Mouse (Mus musculus): ENCODE results near the gene Slc22a5. TPM values are rescaled to one million over a fixed set of nuclear protein-coding genes. Genes with fewer than 3 reads are reported as not detected.

Gene Slc22a5
- polyA plus RNA-seq, 1 experiment from 2014 or later, result 11.1 TPM

DNA sequence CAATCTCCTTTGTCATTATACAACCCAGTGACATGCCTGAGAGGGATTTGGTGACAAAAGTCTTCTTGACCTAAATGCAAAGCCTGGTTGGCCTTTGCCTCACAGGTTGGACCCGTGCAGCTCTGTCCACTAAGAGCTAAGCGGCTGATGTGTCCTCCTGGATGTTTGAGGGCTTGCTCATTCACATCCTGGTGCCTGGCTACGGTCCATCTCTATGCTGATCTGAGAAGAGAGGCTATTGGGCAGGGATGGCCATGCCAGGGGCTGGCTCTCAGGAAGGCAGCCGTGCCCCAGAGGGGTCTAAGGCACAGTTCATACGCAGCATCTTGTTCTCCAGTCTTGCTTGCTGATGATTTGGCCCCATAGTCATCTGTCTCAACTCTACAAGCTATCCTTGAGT lies 53.7 kb downstream of the Slc22a5 start:
- Histone ChIP-seq H3K27ac (ENCODE audit: low read depth, low read length) (no peak overlapping the region), H3K4me2 (ENCODE audit: low read length) (no peak overlapping the region), H3K36me3 (ENCODE audit: control insufficient read depth, insufficient read depth, low read length) (no peaks in the 10 kb centered on the region), H3K27me3 (replicated peaks; ENCODE audit: control insufficient read depth, insufficient read depth, low read length) (no peaks in the 10 kb centered on the region), H3K4me3 (ENCODE audit: low read depth, low read length) (no peak overlapping the region), H3K9me3 (replicated peaks; ENCODE audit: control insufficient read depth, low read length) (no peaks in the 10 kb centered on the region), H3K4me1 (ENCODE audit: control insufficient read depth, insufficient read depth, low read length) (no peaks in the 10 kb centered on the region), H3K9ac (ENCODE audit: low read length) (no peak overlapping the region)
- DNase-seq (ENCODE audit: low spot score) (no peak), ATAC-seq (no peak)
- 93% methylated on average over 5 of the region's 5 CpGs for WGBS

DNA sequence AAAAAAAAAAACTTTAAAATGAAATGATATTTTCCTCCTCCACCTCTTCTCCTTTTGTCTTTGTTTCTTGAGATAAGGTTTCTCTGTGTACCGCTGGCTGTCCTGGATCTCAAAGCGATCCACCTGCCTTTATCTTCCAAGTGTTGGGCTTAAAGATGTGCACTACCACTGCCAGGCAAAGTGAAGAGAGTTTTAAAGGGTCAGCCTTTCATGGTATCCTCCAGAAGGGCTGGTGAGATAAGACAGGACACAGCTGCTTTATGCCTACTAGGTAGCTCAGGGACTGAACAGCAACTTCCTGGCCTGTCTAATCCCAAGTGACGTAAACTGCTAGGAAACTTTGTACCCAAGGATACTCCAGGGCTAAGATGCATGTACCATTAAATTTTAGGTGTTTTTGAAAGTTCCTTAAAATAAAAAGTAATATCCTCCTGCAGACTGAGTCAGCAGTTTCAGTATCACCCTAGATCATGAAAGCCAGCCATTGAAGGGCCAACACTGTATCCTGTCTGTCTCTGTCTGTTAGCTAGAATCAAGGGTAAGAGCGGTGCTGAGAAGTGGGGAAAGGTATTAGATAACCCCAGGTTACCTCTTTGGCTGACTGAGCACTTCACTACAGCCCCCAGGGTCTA lies 56.0 kb downstream of the Slc22a5 start:
- WGBS, result 92% methylated on average over 4 of the region's 4 CpGs
- H3K4me1 ChIP-seq (ENCODE audit: control insufficient read depth, insufficient read depth, low read length), result no peaks in the 10 kb centered on the region
- H3K4me3 ChIP-seq (ENCODE audit: low read depth, low read length), result no peak overlapping the region
- ATAC-seq (no peak), DNase-seq (ENCODE audit: low spot score) (no peak)
- H3K27me3 ChIP-seq (replicated peaks; ENCODE audit: control insufficient read depth, insufficient read depth, low read length), result no peaks in the 10 kb centered on the region
- H3K36me3 ChIP-seq (ENCODE audit: control insufficient read depth, insufficient read depth, low read length), result no peaks in the 10 kb centered on the region
- no peaks in the 10 kb centered on the region for H3K9me3 ChIP-seq (replicated peaks; ENCODE audit: control insufficient read depth, low read length)
- no peak overlapping the region for H3K4me2 ChIP-seq (ENCODE audit: low read length)
- H3K9ac ChIP-seq (ENCODE audit: low read length), result no peak overlapping the region
- H3K27ac ChIP-seq (ENCODE audit: low read depth, low read length), result no peak overlapping the region

DNA sequence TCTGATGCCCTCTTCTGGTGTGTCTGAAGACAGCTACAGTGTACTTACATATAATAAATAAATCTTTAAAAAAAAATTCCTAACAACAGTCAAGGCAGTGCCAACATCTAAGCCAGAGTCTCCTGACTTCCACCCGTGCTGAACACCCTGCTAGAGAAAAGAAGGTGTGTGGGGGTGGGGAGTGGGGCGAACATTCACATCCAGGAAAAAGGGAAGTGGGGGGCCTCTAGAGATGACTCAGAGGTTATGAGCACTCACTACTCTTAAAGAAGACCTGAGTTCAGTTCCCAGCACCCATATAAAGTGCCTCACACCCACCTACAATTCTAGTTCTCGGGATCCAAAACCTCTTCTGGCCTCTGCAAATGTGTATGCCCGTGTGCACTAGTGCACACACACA lies 66.1 kb downstream of the Slc22a5 start:
- no peak overlapping the region for H3K27ac ChIP-seq (ENCODE audit: low read depth, low read length)
- no peaks in the 10 kb centered on the region for H3K9me3 ChIP-seq (replicated peaks; ENCODE audit: control insufficient read depth, low read length)
- DNase-seq (ENCODE audit: low spot score) (no peak), ATAC-seq (no peak)
- no peaks in the 10 kb centered on the region for H3K4me1 ChIP-seq (ENCODE audit: control insufficient read depth, insufficient read depth, low read length)
- WGBS, result 90% methylated on average over 4 of the region's 4 CpGs
- H3K4me3 ChIP-seq (ENCODE audit: low read depth, low read length), result no peak overlapping the region
- H3K27me3 ChIP-seq (replicated peaks; ENCODE audit: control insufficient read depth, insufficient read depth, low read length), result no peaks in the 10 kb centered on the region
- H3K9ac ChIP-seq (ENCODE audit: low read length), result no peak overlapping the region
- no peak overlapping the region for H3K4me2 ChIP-seq (ENCODE audit: low read length)
- H3K36me3 ChIP-seq (ENCODE audit: control insufficient read depth, insufficient read depth, low read length), result no peaks in the 10 kb centered on the region

DNA sequence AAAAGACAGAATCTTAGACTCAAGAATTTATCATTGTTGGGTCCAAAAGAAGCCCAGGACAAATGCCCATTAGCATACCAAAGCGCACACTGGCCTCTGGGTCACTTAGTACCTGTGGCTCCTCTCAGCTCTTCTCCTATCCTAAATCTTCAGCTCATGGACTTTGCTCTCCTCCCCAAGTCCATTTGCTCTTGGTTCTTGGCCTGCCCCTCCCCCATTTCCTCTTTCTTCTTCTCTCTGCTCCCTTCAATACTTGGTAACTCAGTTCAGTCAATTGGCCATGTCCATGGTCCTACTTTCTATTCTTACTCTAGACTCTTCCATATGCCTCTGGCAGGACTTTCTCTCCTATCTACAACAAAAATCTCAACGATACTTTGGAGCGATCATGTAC lies 69.5 kb downstream of the Slc22a5 start:
- ATAC-seq, result no peak
- Histone ChIP-seq H3K4me2 (ENCODE audit: low read length) (no peak overlapping the region), H3K9ac (ENCODE audit: low read length) (no peak overlapping the region), H3K4me1 (ENCODE audit: control insufficient read depth, insufficient read depth, low read length) (no peaks in the 10 kb centered on the region), H3K9me3 (replicated peaks; ENCODE audit: control insufficient read depth, low read length) (no peaks in the 10 kb centered on the region), H3K36me3 (ENCODE audit: control insufficient read depth, insufficient read depth, low read length) (no peaks in the 10 kb centered on the region), H3K27ac (ENCODE audit: low read depth, low read length) (no peak overlapping the region), H3K27me3 (replicated peaks; ENCODE audit: control insufficient read depth, insufficient read depth, low read length) (no peaks in the 10 kb centered on the region), H3K4me3 (ENCODE audit: low read depth, low read length) (no peak overlapping the region)
- WGBS, result 95% methylated on average over 3 of the region's 3 CpGs
- no peak for DNase-seq (ENCODE audit: low spot score)

DNA sequence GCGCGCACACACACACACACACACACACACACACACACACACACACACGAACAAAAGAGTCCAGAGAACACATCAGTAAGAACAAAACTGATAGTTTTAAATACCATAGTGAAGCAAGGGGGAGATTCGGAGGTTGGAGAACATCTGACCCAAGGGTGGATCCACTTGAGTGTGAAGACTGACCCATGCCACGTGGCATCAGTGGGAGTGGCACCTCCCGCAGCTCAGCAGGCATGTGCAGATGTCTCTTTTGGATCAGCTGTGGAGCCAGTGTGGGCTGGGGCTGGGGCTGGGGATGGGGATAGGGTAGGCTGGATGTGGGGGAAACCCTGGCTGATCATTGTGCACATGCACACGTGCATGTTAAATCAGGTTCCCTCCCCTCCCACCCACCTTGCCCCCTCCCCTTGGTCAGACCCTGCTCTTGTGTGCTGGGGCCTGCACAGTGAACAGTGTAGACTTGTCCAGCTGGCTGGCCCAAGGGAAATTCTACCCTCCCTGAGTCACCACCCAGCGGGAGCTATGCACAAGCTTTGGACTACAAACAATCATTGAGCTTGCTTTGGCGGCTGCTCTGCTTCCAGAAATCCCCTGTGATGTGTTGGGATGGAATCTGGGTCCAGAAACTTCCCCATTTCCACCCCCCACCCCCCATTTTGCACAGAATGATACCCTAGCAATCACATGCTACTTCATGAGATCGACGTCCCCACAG lies 70.1 kb downstream of the Slc22a5 start:
- no peak overlapping the region for H3K9ac ChIP-seq (ENCODE audit: low read length)
- 80% methylated on average over 11 of the region's 11 CpGs for WGBS

DNA sequence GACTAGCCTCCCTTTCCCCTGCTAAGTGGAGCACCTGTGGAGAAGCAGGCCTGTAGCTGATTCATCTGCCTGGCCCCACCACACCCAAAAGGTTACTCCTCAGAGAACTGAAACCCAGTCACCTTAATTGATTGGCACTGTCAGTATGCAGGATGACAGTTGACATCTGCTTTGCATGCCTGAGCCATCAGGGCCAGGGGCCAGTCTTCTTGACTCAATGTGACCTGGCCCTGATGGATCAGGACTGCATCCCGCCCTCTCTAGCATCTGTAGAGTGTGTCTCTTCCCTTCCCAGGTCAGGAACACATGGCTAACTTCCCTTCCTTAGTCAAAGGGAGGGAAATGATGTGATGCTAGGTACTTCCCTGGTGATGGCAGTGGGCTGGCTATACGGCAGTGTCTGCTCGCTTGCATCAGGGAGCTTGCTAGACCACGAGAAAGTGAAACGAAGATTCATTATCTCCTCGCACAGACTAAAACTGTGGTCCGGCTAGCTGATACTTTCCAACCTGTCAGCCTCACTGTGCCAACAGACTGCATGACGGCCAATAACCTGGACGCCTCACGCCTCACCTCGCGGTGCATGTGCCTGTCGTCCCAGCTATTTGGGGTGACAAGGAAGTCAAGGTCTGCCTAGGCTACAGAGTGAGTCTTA lies 70.8 kb downstream of the Slc22a5 start:
- no peak overlapping the region for H3K4me2 ChIP-seq (ENCODE audit: low read length)
- H3K9me3 ChIP-seq (replicated peaks; ENCODE audit: control insufficient read depth, low read length), result no peaks in the 10 kb centered on the region
- WGBS, result 90% methylated on average over 13 of the region's 13 CpGs
- no peak overlapping the region for H3K27ac ChIP-seq (ENCODE audit: low read depth, low read length)
- H3K4me3 ChIP-seq (ENCODE audit: low read depth, low read length), result no peak overlapping the region
- H3K36me3 ChIP-seq (ENCODE audit: control insufficient read depth, insufficient read depth, low read length), result no peaks in the 10 kb centered on the region
- no peaks in the 10 kb centered on the region for H3K4me1 ChIP-seq (ENCODE audit: control insufficient read depth, insufficient read depth, low read length)
- ATAC-seq, result no peak
- DNase-seq (ENCODE audit: low spot score), result no peak
- H3K27me3 ChIP-seq (replicated peaks; ENCODE audit: control insufficient read depth, insufficient read depth, low read length), result no peaks in the 10 kb centered on the region
- no peak overlapping the region for H3K9ac ChIP-seq (ENCODE audit: low read length)

More for the DNA sequence above, 70.1 kb downstream of the Slc22a5 start:
- ATAC-seq (no peak), DNase-seq (ENCODE audit: low spot score) (no peak)
- H3K27ac ChIP-seq (ENCODE audit: low read depth, low read length), result no peak overlapping the region
- no peaks in the 10 kb centered on the region for H3K36me3 ChIP-seq (ENCODE audit: control insufficient read depth, insufficient read depth, low read length)
- no peak overlapping the region for H3K4me3 ChIP-seq (ENCODE audit: low read depth, low read length)
- no peaks in the 10 kb centered on the region for H3K9me3 ChIP-seq (replicated peaks; ENCODE audit: control insufficient read depth, low read length)
- no peaks in the 10 kb centered on the region for H3K27me3 ChIP-seq (replicated peaks; ENCODE audit: control insufficient read depth, insufficient read depth, low read length)
- H3K4me1 ChIP-seq (ENCODE audit: control insufficient read depth, insufficient read depth, low read length), result no peaks in the 10 kb centered on the region
- H3K4me2 ChIP-seq (ENCODE audit: low read length), result no peak overlapping the region

DNA sequence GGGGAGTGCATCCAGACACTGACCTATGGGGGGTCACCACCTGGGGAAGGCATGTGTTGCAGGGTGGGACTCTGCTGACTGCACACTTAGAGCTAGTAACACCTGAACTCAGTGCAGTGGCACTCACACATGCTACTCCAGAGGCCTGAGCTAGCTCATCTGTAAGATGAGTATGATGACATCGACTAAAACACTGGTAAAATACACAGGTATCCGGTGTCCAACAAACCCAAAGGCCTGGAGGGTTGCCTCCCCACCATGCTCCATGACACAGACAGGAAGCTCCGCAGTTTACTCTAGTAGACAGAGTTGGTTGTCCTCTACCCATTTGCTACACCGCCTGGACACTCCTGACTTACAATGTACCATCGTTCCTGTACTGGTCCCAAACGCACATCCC lies 71.9 kb downstream of the Slc22a5 start:
- WGBS, result 92% methylated on average over 6 of the region's 6 CpGs
- H3K9me3 ChIP-seq (replicated peaks; ENCODE audit: control insufficient read depth, low read length), result no peaks in the 10 kb centered on the region

DNA sequence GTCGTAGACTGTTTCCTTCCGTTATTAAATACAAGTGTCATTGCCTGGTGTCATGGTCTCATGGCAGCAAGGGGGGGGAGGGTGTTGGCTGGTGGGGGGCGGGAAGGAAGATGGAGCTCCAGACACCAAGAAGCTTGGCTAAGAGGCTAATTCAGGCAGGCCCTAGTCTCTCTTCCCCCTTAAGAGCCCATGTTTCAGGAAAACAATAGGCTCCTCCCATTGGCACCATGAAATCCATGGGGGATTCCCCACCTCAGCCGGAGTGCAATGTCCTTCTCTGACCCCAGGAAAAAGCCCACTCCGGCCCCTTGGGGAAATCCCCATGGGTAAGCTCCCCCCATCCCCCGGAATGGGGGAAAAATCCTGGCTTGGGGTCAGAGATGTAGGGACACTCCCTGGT lies 72.7 kb downstream of the Slc22a5 start:
- ATAC-seq, result no peak
- Histone ChIP-seq H3K9ac (ENCODE audit: low read length) (no peak overlapping the region), H3K36me3 (ENCODE audit: control insufficient read depth, insufficient read depth, low read length) (no peaks in the 10 kb centered on the region), H3K9me3 (replicated peaks; ENCODE audit: control insufficient read depth, low read length) (no peaks in the 10 kb centered on the region), H3K4me1 (ENCODE audit: control insufficient read depth, insufficient read depth, low read length) (no peaks in the 10 kb centered on the region), H3K27ac (ENCODE audit: low read depth, low read length) (no peak overlapping the region), H3K4me2 (ENCODE audit: low read length) (no peak overlapping the region), H3K4me3 (ENCODE audit: low read depth, low read length) (no peak overlapping the region), H3K27me3 (replicated peaks; ENCODE audit: control insufficient read depth, insufficient read depth, low read length) (no peaks in the 10 kb centered on the region)
- DNase-seq (ENCODE audit: low spot score), result no peak
- 70% methylated on average over 6 of the region's 6 CpGs for WGBS

More for the DNA sequence above, 71.9 kb downstream of the Slc22a5 start:
- no peak overlapping the region for H3K27ac ChIP-seq (ENCODE audit: low read depth, low read length)
- H3K4me2 ChIP-seq (ENCODE audit: low read length), result no peak overlapping the region
- H3K4me1 ChIP-seq (ENCODE audit: control insufficient read depth, insufficient read depth, low read length), result no peaks in the 10 kb centered on the region
- no peak for ATAC-seq
- H3K36me3 ChIP-seq (ENCODE audit: control insufficient read depth, insufficient read depth, low read length), result no peaks in the 10 kb centered on the region
- H3K9ac ChIP-seq (ENCODE audit: low read length), result no peak overlapping the region
- no peak overlapping the region for H3K4me3 ChIP-seq (ENCODE audit: low read depth, low read length)
- no peak for DNase-seq (ENCODE audit: low spot score)
- no peaks in the 10 kb centered on the region for H3K27me3 ChIP-seq (replicated peaks; ENCODE audit: control insufficient read depth, insufficient read depth, low read length)

DNA sequence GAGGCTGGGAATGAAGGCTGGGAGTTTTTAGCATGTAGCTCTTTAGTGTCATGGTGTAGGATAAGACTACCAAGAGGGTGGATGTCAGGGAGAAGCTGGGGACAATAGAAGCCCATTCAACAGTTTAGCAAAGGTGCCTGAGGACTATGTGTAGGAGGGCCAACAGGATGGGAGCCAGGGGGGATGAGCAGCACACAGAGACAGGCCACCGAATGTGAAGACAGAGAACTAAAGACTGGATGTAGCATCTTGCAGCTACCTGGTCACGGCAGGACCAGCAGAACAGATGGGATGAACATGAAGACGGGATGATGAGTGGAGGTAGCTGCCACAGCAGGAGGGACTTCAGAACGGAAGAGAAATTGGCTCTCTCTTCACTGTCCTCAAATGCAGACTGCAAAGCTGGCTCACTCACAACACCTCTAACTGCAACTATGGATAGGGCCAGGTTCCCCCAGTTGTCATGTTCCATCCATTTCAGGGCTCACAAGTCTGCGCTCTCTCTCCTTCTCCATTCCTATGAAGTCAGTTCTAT lies 74.6 kb downstream of the Slc22a5 start:
- 93% methylated on average over 5 of the region's 5 CpGs for WGBS

More for the DNA sequence above, 74.6 kb downstream of the Slc22a5 start:
- no peaks in the 10 kb centered on the region for H3K9me3 ChIP-seq (replicated peaks; ENCODE audit: control insufficient read depth, low read length)
- no peak overlapping the region for H3K27ac ChIP-seq (ENCODE audit: low read depth, low read length)
- no peak overlapping the region for H3K9ac ChIP-seq (ENCODE audit: low read length)
- ATAC-seq (no peak), DNase-seq (ENCODE audit: low spot score) (no peak)
- no peak overlapping the region for H3K4me2 ChIP-seq (ENCODE audit: low read length)
- no peaks in the 10 kb centered on the region for H3K36me3 ChIP-seq (ENCODE audit: control insufficient read depth, insufficient read depth, low read length)
- no peak overlapping the region for H3K4me3 ChIP-seq (ENCODE audit: low read depth, low read length)
- H3K4me1 ChIP-seq (ENCODE audit: control insufficient read depth, insufficient read depth, low read length), result no peaks in the 10 kb centered on the region
- H3K27me3 ChIP-seq (replicated peaks; ENCODE audit: control insufficient read depth, insufficient read depth, low read length), result no peaks in the 10 kb centered on the region
